In genomic region chr5:30609918-30610645, GRCm38 (mm10) we compare ENCODE assay signal across 20 mouse cellular contexts. TPM values are rescaled to one million over a fixed set of nuclear protein-coding genes. Genes with fewer than 3 reads are reported as not detected.
"Had no signal": no experiment of that assay in that cellular context is flagged by ENCODE, and none has a peak within 500 bp of the region (broad histone marks: within the 10 kb centered on the region; RNA-seq: fewer than 3 reads in every experiment).

No protein-coding gene starts in this region.

- ATAC-seq: midbrain, embryonic 13.5 days; midbrain, embryonic 16.5 days had no signal

- H3K27me3 ChIP-seq: midbrain, embryonic 13.5 days; neural tube, embryonic 13.5 days; neural tube, embryonic 15.5 days had no signal

- H3K9me3 ChIP-seq: midbrain, embryonic 10.5 days; midbrain, embryonic 13.5 days; neural tube, embryonic 13.5 days; neural tube, embryonic 15.5 days had no signal

- H3K9ac ChIP-seq: lung, embryonic 14.5 days; midbrain, embryonic 13.5 days; neural tube, embryonic 13.5 days; neural tube, embryonic 15.5 days had no signal

- H3K4me3 ChIP-seq: midbrain, embryonic 10.5 days; midbrain, embryonic 13.5 days; myocyte; neural tube, embryonic 13.5 days; neural tube, embryonic 15.5 days had no signal

- H3K36me3 ChIP-seq: midbrain, embryonic 10.5 days; midbrain, embryonic 13.5 days; neural tube, embryonic 13.5 days; neural tube, embryonic 15.5 days had no signal

- H3K4me2 ChIP-seq: lung, embryonic 14.5 days; midbrain, embryonic 13.5 days; neural tube, embryonic 13.5 days; neural tube, embryonic 15.5 days had no signal

- DNase-seq: lung, adult 18-20 months; lung, embryonic 14.5 days; lung, postnatal 14 days; lung, postnatal 4 days; retina, postnatal 1 day; right cerebral cortex, adult 18-20 months; right cerebral cortex, postnatal 25 days; right cerebral cortex, postnatal 4 days; spleen, adult 18-20 months; thymus, adult 18-20 months; thymus, postnatal 14 days; thymus, postnatal 36 days had no signal

- H3K27ac ChIP-seq: midbrain, embryonic 10.5 days; midbrain, embryonic 13.5 days; neural tube, embryonic 13.5 days; neural tube, embryonic 15.5 days had no signal

RNA-seq across cellular contexts. Expression of gene Kcnk3, which starts 22.1 kb away (rescaled TPM):
- total RNA-seq: megakaryocyte, adult 5-6 weeks; megakaryocyte-erythroid progenitor cell, adult 5-6 weeks had no signal
